Mouse (Mus musculus) adrenal gland (tissue): ENCODE measurements around the gene Msi2.

Experiments used
- intact Hi-C: fragments of 180-260 bp; cut with DNase I; formaldehyde crosslinking; loops from one replicate; pipeline ENCODE4 v1.15.1; 2025

The Msi2 gene

DNA sequence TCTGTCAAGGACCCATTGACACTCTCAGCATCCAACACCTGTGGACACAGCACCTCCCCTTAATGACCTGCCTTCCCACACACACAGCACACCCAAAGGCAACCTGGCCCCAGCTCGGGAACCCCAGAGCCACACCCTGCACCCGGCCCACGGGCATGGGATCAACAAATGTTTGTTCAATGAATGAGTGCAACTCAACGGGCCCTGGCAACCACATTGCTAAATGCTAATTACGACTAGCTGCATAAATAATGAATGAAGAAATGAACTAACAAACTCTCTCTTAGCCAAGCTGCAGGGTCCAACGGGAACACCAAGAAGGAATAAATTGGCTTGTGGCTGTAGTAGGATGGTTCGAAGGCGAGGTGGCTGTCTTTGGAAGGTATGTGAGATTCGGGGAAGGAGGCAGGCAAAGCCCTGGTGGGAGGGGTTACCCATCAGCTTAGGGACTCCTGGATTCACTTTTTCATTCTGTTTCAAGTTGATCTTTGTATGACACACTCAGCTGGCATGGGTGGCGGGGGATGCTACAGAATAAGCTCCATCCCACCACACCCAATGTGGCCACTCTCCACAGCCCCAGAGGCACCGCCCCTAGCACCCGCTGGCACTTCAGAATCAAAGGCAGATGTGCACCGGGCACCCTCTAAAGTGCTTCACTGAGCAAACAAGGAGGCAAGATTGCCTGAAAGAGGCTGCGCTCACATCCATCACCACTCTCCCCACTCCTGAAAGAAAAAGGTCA, 35.1 kb downstream of the Msi2 start:
- intact Hi-C loops = no loop called here

DNA sequence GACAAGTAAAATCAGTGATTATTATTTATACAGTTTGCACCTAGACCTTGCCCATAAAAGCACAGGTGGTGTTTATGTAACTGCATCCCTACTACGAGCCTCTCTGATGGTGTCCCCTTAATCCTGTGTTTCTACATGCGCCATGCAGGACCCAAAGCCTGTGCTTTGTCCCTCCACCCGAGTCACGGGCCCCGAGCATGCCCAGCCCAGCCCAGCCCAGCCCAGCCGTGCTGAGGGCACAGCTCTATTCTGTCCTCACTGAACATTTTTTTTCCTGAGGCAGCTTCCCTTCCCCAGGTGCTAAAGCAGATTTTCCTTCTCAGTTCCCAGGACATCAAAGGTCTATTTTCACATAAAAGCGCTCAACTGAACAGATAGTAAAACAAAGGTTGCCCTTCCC, 41.0 kb downstream of the Msi2 start:
- intact Hi-C loops = no loop called here

DNA sequence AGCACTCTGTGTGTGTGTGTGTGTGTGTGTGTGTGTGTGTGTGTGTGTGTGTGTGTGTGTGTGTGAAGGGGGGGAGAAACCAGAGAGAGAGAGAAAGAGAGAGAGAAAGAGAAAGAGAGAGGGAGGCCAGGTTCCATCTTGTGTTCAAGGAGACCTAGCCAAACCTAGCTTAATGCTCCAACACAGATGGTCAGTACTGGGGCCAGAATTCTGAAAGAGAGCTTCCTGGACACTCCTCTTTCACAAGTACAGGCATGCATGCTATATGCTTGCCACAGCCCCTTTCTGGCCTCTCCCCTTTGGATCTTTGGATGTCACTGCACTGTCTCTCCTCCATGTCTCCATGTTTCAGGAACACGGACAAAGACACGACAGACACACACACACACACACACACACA, 41.7 kb downstream of the Msi2 start:
- intact Hi-C loops = no loop called here

DNA sequence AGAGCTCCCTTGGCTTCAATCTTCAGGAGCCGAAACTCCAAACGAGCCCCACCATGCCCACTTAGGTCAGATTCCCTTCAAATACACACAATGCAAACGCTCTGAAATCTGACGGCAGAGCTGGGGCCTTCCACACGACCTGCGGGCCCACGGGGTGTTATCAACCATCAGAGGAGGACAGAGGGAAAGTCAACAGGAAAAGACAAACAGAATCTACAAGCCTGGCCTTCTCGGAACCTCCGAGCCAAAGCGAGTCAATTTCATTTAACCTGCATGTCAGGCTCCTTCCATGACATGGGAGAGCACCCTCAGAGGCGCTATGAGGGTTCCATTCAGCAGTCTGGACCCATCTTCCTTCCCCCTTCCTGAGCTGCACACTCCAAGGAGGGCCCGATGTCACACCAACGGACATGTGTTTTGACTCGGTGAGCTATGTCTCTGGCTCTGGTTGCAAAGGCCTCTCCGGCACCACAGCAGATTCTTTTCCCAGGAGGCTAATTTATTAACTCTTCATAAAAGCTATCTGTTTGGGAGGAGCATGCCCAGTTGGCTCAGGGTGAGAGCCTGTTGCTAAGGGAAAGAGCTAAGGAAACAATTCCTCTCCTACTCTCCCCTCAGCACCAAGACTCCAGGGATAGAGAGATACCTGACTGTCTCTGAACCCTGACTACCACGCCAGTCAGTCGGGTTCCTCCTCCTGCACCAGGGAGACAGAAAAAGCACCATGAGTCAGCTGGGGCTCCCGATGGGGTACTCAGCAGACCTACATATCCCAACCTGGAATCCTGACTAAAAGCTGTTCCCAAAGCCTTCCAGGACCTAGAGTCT, 42.6 kb downstream of the Msi2 start:
- intact Hi-C loops = no loop called here

DNA sequence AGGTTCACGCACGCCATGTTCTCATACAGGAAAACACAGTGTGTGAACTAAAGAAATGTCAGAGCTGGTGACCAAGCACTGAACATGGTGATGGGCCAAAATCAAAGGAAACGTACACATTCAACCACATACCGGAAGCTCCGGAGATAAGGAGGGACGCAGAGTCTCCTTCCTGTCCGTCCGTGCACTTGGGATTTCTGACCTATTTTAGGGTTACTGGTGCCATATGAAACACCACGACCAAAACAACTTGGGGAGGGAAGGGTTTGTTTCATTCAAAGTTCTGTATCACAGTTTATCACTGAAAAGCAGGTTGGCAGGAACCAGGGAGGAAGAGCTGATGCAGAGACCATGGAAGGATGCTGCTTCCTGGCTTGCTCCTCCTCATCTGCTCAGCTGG, 44.2 kb downstream of the Msi2 start:
- intact Hi-C loops = no loop called here

DNA sequence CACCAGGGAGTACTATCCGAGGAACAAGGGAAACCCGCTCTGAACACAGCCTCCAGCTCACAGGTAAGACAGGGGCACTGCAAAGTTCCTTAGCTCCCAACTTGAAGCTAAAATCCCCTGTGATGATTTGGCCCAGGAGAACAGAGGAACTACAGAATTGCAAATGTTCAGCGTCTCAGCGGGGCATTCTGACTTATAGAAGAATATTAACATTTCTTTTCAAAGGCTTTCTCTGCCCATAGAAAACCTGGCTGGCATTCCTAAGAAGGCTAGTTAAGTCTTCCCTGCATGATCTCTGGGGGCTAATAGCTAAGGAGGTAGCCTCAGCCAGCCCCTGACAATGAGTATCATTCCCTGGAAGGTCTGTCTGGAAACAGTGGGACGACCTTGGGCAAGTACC, 47.4 kb downstream of the Msi2 start:
- intact Hi-C loops = no loop called here

DNA sequence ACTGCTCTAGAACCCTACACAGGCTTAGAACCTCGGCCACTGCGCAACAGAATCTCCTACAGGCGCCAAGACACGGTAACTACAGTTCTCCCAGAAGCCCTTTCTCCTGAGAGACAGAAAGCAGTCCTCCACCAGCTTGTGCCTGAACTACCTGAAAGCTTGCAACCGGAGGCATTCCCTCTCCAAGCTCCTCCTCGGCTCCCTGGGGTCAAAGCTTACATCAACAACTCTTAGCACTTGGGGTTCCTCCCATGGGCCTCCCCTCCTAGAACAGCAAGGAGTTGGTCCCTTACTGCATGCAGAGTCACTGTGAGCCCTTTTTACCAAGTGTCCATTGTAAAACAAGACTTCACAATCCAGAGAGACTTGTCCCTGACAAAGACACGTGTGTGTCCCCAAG, 49.2 kb downstream of the Msi2 start:
- intact Hi-C loops = no loop called here

DNA sequence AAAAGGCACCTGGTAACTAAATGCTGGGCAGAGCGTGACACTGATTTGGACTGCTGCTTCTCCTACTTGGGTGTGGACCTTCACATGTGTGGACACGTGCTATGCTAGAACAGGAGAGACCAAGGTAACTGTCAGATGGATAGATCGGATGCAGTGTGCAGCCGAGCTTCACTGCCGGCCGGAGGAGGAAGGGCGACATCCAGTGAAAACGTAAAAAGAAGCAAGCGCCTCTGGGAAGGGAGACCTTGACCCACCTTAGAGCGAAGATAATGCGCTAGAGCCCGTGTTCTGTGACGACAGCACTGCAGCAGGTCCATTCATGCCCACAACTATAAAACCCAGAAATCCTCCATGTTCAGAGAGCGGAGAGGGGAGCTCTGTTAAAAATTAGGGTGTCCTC, 50.0 kb downstream of the Msi2 start:
- intact Hi-C loops = no loop called here

DNA sequence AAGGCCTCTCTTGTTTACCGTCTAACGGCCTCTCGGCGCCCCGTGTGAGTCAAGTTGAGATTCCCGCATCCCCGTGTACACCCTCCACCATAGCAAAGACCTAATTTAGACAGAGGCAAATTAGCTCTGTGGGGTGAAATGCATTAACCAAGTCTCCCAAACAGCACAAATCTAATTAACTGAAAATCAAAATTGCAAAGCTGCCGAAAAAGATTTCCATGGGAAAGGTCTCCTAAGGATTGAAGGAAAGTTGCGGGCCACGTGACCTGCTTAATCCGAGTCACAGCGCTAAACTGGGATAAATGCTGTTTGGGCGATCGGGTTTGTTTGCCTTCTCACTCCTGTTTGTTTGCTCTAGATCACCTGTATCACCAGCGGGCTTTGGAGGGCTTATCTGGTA, 52.5 kb downstream of the Msi2 start:
- intact Hi-C loops = no loop called here

DNA sequence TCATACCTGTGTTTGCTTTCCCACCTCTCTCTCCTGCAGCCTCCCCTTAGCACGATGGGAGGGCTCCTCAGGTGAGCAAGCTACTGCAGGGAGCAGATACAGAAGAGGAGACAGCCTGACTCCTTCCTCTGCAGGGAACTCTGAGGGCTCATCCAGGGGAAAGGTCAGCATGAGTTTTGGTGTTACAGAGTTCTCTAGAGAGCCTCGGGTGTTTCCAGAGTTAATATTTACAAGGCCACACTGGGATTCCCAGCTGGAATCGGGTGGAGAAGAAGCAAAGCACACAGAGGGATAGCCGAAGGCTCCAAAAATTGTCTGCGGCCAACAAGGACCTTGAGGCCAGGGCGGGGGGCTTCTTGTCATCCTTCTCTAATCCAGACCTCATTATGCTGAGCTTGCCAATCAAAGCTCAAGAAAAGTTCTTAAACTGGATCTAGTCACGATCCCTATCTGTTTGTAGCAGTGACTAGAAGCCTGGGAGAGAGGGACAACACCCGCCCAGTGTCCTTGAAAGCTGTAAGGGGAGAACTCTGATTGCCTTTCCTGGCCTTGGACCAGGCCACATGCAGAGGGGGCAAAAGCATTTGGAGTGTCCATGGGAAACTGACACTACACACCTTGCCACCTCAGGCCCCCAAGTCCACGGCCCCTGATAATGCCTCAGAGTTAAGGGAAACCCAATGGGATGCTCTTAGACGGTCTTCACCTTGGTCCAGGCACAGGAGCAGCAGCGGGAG, 56.7 kb downstream of the Msi2 start:
- intact Hi-C loops = no loop called here

DNA sequence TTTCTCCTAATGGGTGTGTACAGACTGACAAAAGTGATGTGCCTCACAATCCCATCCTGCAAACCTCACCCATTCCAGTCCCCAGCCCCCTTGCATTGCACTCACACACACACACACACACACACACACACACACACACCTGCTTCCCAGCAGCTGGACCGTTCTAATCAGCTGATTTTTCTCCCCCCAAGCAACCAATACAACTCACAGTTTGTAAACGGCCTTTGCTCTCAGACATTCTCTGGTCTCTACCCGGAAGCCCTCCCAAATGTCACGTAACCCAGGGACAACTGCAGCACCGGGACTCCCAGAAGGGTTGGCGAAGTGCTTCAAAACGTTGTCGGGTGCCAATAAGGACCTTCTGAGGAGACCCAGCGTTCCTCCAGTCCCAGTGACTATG, 57.9 kb downstream of the Msi2 start:
- intact Hi-C loops = no loop called here

DNA sequence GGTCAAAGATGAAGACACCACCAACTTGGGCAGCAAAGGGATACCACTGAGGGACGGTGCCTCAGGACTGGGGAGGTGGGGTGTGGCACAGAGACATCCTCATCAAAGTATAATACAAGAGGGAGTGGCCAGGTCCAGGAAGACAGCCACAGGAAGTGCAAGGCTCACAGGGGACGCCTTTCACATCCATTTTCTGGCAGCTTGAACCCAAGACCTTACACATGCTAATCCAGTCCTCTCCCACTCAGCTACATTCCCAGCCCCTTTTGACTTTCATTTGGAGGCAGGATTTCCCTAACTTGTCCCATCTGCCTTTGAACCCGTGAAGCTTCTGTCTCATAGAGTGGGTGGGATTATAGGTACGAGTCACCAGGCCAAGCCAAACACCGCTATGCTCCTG, 59.4 kb downstream of the Msi2 start:
- intact Hi-C loops = no loop called here

DNA sequence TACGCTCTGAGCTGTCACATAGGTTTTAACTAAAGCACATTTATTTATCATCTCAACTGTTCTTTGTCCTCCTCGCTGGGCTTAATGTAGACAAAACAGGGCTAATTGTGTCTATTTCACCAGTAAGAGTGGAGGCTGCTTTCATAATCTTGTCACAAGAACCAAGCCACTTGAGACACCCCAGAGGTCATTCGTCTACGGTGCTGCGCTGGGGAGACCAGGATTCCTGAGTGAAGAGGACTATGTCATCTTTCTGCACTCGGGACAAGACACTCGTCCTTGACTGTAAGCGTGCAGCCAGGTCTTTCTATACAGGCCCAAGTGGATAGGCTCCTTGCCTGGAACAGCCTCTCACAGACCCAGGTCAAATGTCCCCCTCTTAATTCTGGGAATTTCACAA, 62.5 kb downstream of the Msi2 start:
- intact Hi-C loops = no loop called here

DNA sequence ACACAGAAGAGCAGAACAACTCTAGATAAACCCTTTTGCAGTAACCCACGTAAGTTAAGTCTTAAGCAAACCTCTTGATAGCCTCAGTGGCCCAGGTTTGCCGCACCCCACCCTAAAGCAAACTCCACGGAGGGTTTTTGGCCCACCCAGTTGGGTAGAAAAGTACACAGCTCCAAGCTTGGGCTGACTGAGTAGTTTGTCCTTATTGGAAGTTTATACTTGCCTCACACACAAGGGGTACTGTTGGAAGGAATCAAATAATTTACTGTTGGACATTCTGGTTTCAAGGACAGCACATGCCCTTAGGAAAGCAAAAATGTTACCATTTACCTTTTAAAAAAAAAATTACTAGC, 63.1 kb downstream of the Msi2 start:
- intact Hi-C loops = no loop called here

DNA sequence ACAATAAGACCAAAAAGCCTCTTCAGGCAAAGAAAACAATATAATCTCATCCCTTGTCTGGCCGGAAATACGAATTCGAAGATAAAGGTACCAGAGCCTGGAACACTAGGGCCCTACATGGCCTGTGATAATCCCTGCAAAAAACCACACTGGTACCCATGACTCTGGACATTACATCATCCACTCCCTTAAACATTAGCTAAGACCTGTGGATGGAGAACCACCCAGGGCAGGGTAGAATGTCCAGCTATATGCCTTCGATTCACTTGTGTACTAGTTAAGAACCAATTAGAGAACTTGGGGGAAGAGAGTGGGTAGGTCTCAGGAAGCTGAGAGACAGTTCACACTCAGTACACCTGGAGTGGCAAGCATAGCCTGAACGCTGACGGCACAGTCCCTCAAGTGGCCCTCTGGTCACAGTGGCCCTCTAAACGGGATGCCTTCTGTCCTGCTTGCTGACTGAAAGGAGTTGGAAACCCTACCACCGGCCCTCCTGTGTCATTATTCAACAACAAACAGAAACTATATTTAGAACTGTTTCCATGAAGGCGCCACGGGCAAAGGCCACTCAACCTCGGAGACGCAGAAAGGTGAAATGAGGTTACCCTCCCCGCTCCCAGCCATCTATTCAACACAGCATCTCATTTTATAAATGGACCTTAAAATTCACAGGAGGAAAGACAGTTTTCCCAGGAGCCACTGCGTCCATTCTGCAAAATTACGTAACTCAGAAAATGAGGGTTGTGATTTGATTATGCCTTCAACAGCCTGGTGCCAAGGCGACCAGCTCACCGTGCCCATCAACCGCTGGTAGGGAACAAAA, 63.7 kb downstream of the Msi2 start:
- intact Hi-C loops = no loop called here

DNA sequence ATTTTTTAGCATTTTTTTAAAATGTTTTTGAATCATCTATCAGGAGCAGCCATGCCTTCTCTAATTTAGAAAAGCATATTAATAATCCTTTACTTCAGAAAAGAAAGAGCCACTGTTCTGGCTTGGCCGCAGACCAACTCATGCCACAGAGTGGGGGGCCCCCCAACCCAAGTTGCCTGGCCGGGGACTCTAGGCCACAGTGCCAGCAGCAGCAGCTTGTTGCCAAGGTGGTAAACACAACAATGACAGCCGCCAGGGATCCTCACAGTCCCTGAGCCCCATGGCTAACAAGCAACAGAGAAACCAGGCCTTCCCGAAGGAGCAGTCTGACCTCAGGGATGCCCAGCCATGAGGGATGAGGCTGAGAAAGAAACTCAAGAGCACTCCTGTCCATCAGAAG, 68.0 kb downstream of the Msi2 start:
- intact Hi-C loops = no loop called here

DNA sequence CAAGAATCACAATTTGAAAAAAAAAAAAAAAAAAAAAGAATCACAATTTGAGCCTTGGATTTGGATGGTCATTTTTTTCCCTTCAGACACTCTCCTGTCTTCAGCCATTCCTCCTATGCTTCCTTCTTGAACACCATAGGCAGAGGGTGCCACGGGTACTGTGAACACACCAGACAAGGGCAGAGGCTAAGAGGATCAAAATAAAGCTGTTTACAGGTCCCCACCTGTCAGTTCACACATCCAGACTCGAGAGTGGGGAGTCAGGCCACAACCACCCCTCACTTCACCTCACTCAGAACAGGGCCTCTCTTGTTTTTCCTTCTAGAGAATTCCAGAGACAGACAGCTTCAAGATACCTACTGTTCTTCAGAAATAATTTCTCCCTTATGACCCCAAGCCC, 69.3 kb downstream of the Msi2 start:
- intact Hi-C loops = no loop called here

DNA sequence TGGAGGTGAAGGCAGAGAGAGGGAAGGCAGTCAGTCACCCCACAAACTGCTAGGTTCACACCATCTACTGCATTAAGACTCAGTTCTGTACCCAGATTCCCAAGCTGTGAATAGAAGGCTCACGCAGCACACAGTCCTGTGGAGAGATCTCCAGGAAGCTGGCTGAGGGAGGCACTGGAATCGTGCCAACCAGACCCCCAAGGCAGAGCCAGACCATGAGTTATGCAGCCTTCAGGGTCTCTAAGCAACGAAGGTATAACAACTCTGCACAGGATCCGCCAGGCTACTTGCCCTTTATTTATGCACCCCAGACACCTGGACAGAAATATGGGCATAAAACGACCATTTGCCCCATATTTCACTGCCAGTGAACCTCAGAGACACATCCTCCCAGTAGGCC, 69.9 kb downstream of the Msi2 start:
- intact Hi-C loops = no loop called here

DNA sequence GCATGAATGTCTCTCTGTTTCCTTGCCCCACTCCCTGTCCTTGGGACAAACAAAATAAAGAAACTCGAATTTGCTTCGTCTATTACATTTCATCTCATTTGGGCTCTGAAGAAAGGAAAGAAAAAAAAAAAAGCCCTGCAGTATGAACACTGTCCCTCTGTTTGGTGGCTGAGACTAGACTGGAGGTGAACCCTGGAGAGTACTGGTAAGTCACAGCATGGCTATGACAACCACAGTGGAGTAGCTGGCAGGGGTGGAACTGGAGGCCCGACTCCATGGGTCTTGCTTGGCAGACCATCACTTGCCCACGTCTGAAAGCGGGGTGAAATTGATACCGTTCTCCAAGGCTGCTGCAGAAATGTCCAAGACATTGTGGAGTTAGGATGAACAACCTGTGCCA, 71.8 kb downstream of the Msi2 start:
- intact Hi-C loops = no loop called here

DNA sequence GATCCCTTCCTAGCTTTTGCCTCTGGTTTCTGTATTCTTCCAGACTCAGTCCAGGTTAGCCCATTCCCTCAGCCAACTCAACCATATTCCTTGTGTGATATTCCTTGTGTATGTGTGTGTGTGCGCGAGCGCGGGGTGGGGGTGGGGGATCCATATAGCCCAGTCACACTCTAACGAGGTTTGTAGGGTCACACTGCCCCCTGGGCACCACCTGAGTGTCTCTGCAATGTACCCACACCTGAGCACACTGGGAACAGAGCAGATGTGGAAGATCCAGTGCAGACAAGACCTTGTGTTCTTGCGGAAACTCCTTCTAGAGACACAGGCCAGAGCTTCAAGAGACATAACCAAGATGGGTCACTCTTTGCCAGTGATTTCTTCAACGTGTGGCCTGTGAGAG, 72.5 kb downstream of the Msi2 start:
- intact Hi-C loops = no loop called here

DNA sequence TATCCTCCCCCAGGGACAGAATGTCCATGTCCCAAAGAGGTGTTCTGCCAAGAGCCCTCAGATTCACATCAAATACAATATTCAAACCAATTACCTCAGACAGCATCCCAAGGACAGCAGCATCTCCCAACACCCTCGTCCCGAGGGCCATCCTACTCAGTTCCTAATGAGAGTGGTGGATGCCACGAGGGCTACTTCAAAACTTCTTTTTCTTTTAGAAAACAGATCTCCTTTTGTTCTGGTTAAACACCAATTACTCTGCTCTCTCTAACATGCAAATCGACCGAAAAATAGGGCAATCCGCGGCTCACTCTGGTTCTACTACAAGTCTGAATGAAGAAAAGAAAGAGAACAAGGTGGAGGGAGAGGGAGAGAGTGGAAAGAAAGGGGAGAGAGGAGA, 73.6 kb downstream of the Msi2 start:
- intact Hi-C loops = no loop called here

DNA sequence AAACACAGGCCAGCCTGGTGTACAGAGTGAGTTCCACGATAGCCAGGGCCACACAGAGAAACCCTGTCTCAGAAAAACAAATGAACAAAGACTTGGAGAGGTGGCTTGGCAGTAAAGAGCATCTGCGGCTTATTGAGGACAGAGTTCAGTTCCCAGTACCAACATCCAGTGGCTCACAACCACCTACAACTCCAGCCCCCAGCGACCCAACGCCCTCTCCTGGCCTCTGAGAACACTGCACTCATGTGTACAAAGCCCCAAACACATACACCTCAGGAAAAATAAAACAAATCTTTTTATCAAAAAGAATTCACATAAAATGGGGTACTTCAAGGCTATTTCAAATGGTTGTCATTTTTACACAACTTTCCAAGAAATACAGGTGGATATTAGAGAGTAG, 78.5 kb downstream of the Msi2 start:
- intact Hi-C loops = no loop called here
